Mouse (Mus musculus): ENCODE results near the gene Pum1. TPM values are rescaled to one million over a fixed set of nuclear protein-coding genes. Genes with fewer than 3 reads are reported as not detected.

Pum1 gene
- polyA plus RNA-seq, 1 experiment from 2014 or later, result 70.4 TPM

DNA sequence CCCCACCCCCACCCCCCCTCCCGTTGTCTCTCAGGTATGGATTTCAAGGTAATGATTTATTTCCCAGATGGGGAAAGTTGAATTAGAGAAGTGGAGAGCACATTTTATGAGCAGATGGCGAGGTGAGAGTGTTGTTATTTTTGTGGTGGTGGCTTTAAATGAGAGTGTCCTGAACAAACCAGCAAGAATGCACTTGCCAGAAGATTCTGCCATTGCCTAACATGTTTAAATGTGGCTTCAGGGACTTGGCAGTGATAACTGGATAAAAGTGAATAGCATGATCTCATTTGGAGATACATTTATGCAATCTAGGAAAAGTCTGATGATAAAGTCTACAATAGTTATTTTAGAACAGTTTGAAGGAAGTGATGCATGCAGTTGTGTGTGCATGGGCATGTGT lies 91.7 kb downstream of the Pum1 start:
- Histone ChIP-seq H3K9ac (ENCODE audit: low read depth, low read length) (no peak overlapping the region), H3K9me3 (ENCODE audit: control insufficient read depth, low read length) (no peaks in the 10 kb centered on the region), H3K27ac (replicated peaks; ENCODE audit: low read depth, low read length) (no peak overlapping the region), H3K4me1 (ENCODE audit: control insufficient read depth, insufficient read depth, low read length) (no peaks in the 10 kb centered on the region), H3K36me3 (ENCODE audit: control insufficient read depth, insufficient read depth, low read length) (peaks cover 95% of the 10 kb centered on the region), H3K4me3 (ENCODE audit: low read depth, low read length) (no peak overlapping the region), H3K27me3 (replicated peaks; ENCODE audit: control insufficient read depth, insufficient read depth, low read length) (no peaks in the 10 kb centered on the region), H3K4me2 (ENCODE audit: low read depth, low read length) (no peak overlapping the region)
- ATAC-seq (ENCODE audit: low read depth) (no peak), DNase-seq (ENCODE audit: low spot score) (no peak)
- 72% methylated on average over 2 of the region's 2 CpGs for WGBS

DNA sequence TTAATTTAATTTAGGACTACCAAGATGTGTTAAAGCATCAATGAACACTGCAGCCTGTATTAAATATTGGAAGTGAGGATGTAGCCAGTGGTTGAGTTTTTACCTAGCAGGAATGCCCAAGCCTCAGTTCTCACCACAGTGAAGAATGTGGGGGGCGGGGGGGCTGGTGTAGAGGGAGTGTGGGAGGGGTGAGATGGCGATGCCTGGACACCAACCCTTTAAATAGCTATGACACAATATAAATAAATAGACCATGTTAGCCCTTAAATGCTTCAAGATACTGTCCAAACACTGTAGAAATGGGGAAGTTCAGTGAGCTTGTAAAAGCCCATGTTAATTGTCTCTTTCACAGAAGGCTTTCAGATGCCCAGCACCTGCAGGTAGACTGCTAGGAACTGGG lies 96.8 kb downstream of the Pum1 start:
- no peak overlapping the region for H3K4me2 ChIP-seq (ENCODE audit: low read depth, low read length)
- H3K4me3 ChIP-seq (ENCODE audit: low read depth, low read length), result no peak overlapping the region
- ATAC-seq (ENCODE audit: low read depth), result no peak
- no peaks in the 10 kb centered on the region for H3K9me3 ChIP-seq (ENCODE audit: control insufficient read depth, low read length)
- H3K9ac ChIP-seq (ENCODE audit: low read depth, low read length), result no peak overlapping the region
- H3K27ac ChIP-seq (replicated peaks; ENCODE audit: low read depth, low read length), result no peak overlapping the region
- H3K4me1 ChIP-seq (ENCODE audit: control insufficient read depth, insufficient read depth, low read length), result no peaks in the 10 kb centered on the region
- WGBS, result 89% methylated on average over 2 of the region's 2 CpGs
- H3K36me3 ChIP-seq (ENCODE audit: control insufficient read depth, insufficient read depth, low read length), result peaks cover 93% of the 10 kb centered on the region
- no peaks in the 10 kb centered on the region for H3K27me3 ChIP-seq (replicated peaks; ENCODE audit: control insufficient read depth, insufficient read depth, low read length)
- no peak for DNase-seq (ENCODE audit: low spot score)

DNA sequence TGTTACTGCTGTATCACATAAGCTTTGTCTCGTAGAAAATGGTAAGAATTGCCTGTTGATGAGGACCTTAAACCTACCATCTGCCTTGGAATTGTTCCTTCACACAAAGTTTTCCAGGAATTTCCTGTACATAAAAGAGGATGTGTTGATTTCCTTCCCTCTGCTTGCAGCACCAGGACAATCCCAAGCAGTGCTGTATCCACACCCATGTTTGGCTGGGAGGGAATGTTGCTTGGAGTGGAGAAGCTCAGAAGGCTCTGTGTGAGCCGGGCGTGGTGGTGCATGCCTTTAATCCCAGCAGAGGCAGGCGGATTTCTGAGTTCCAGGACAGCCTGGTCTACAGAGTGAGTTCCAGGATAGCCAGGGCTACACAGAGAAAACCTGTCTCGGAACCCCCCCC lies 98.7 kb downstream of the Pum1 start:
- 75% methylated on average over 5 of the region's 5 CpGs for WGBS
- ATAC-seq (ENCODE audit: low read depth), result no peak
- Histone ChIP-seq H3K27ac (replicated peaks; ENCODE audit: low read depth, low read length) (no peak overlapping the region), H3K9me3 (ENCODE audit: control insufficient read depth, low read length) (no peaks in the 10 kb centered on the region), H3K4me1 (ENCODE audit: control insufficient read depth, insufficient read depth, low read length) (no peaks in the 10 kb centered on the region), H3K27me3 (replicated peaks; ENCODE audit: control insufficient read depth, insufficient read depth, low read length) (no peaks in the 10 kb centered on the region), H3K4me2 (ENCODE audit: low read depth, low read length) (no peak overlapping the region), H3K4me3 (ENCODE audit: low read depth, low read length) (no peak overlapping the region), H3K9ac (ENCODE audit: low read depth, low read length) (no peak overlapping the region), H3K36me3 (ENCODE audit: control insufficient read depth, insufficient read depth, low read length) (peaks cover 96% of the 10 kb centered on the region)
- no peak for DNase-seq (ENCODE audit: low spot score)

- WGBS, result 94% methylated on average over 7 of the region's 7 CpGs
- Histone ChIP-seq H3K36me3 (ENCODE audit: control insufficient read depth, insufficient read depth, low read length) (peaks cover 97% of the 10 kb centered on the region), H3K4me3 (ENCODE audit: low read depth, low read length) (no peak overlapping the region), H3K27ac (replicated peaks; ENCODE audit: low read depth, low read length) (no peak overlapping the region), H3K4me2 (ENCODE audit: low read depth, low read length) (no peak overlapping the region), H3K9me3 (ENCODE audit: control insufficient read depth, low read length) (no peaks in the 10 kb centered on the region), H3K27me3 (replicated peaks; ENCODE audit: control insufficient read depth, insufficient read depth, low read length) (no peaks in the 10 kb centered on the region), H3K4me1 (ENCODE audit: control insufficient read depth, insufficient read depth, low read length) (no peaks in the 10 kb centered on the region), H3K9ac (ENCODE audit: low read depth, low read length) (no peak overlapping the region)
- DNase-seq (ENCODE audit: low spot score) (no peak), ATAC-seq (ENCODE audit: low read depth) (no peak)
Observed at GRCm38 (mm10) chr4:130765399-130766160, 102.5 kb downstream of the Pum1 start.

GRCm38 (mm10) chr4:130766387-130766786 lies 103.3 kb downstream of the Pum1 start:
- no peak for ATAC-seq (ENCODE audit: low read depth)
- H3K9ac ChIP-seq (ENCODE audit: low read depth, low read length), result no peak overlapping the region
- peaks cover 97% of the 10 kb centered on the region for H3K36me3 ChIP-seq (ENCODE audit: control insufficient read depth, insufficient read depth, low read length)
- H3K4me2 ChIP-seq (ENCODE audit: low read depth, low read length), result no peak overlapping the region
- H3K4me3 ChIP-seq (ENCODE audit: low read depth, low read length), result no peak overlapping the region
- no peaks in the 10 kb centered on the region for H3K4me1 ChIP-seq (ENCODE audit: control insufficient read depth, insufficient read depth, low read length)
- no peaks in the 10 kb centered on the region for H3K9me3 ChIP-seq (ENCODE audit: control insufficient read depth, low read length)
- H3K27ac ChIP-seq (replicated peaks; ENCODE audit: low read depth, low read length), result no peak overlapping the region
- DNase-seq (ENCODE audit: low spot score), result no peak
- H3K27me3 ChIP-seq (replicated peaks; ENCODE audit: control insufficient read depth, insufficient read depth, low read length), result no peaks in the 10 kb centered on the region
- 92% methylated on average over 1 of the region's 2 CpGs for WGBS

GRCm38 (mm10) chr4:130766926-130767325 lies 103.8 kb downstream of the Pum1 start:
- Histone ChIP-seq H3K9me3 (ENCODE audit: control insufficient read depth, low read length) (no peaks in the 10 kb centered on the region), H3K27me3 (replicated peaks; ENCODE audit: control insufficient read depth, insufficient read depth, low read length) (no peaks in the 10 kb centered on the region), H3K4me3 (ENCODE audit: low read depth, low read length) (no peak overlapping the region), H3K9ac (ENCODE audit: low read depth, low read length) (no peak overlapping the region), H3K4me2 (ENCODE audit: low read depth, low read length) (no peak overlapping the region), H3K4me1 (ENCODE audit: control insufficient read depth, insufficient read depth, low read length) (no peaks in the 10 kb centered on the region), H3K36me3 (ENCODE audit: control insufficient read depth, insufficient read depth, low read length) (peaks cover 97% of the 10 kb centered on the region), H3K27ac (replicated peaks; ENCODE audit: low read depth, low read length) (no peak overlapping the region)
- no peak for ATAC-seq (ENCODE audit: low read depth)
- 91% methylated on average over 4 of the region's 4 CpGs for WGBS
- no peak for DNase-seq (ENCODE audit: low spot score)

DNA sequence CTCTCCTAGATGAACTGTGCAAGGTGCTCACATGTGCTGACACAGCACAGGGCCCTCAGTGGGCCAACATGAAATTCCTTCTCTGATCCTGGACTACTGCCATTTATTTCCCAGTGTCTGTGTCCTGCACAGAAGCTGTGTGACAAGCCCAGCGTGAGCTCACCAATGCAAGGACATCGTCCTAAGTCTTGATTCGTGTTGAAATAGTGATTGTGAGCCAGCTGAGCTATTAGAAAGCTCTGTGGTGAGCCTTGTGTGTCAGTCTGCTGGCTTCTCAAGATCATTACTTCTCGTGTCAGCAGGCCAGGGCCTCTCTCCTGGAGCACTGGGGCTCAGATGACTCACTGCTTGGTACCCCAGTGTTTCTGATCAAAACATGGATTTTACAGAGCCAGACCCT lies 110.8 kb downstream of the Pum1 start:
- Histone ChIP-seq H3K27ac (replicated peaks; ENCODE audit: low read depth, low read length) (no peak overlapping the region), H3K4me2 (ENCODE audit: low read depth, low read length) (no peak overlapping the region), H3K9ac (ENCODE audit: low read depth, low read length) (no peak overlapping the region), H3K9me3 (ENCODE audit: control insufficient read depth, low read length) (no peaks in the 10 kb centered on the region), H3K27me3 (replicated peaks; ENCODE audit: control insufficient read depth, insufficient read depth, low read length) (no peaks in the 10 kb centered on the region), H3K36me3 (ENCODE audit: control insufficient read depth, insufficient read depth, low read length) (peaks cover 91% of the 10 kb centered on the region), H3K4me3 (ENCODE audit: low read depth, low read length) (no peak overlapping the region), H3K4me1 (ENCODE audit: control insufficient read depth, insufficient read depth, low read length) (no peaks in the 10 kb centered on the region)
- DNase-seq (ENCODE audit: low spot score) (no peak), ATAC-seq (ENCODE audit: low read depth) (no peak)
- WGBS, result 87% methylated on average over 4 of the region's 4 CpGs

- peaks cover 92% of the 10 kb centered on the region for H3K36me3 ChIP-seq (ENCODE audit: control insufficient read depth, insufficient read depth, low read length)
- H3K4me1 ChIP-seq (ENCODE audit: control insufficient read depth, insufficient read depth, low read length), result no peaks in the 10 kb centered on the region
- WGBS, result 85% methylated on average over 4 of the region's 4 CpGs
- no peak overlapping the region for H3K27ac ChIP-seq (replicated peaks; ENCODE audit: low read depth, low read length)
- H3K9ac ChIP-seq (ENCODE audit: low read depth, low read length), result no peak overlapping the region
- no peaks in the 10 kb centered on the region for H3K9me3 ChIP-seq (ENCODE audit: control insufficient read depth, low read length)
- DNase-seq (ENCODE audit: low spot score), result no peak
- no peak for ATAC-seq (ENCODE audit: low read depth)
- no peak overlapping the region for H3K4me2 ChIP-seq (ENCODE audit: low read depth, low read length)
- H3K4me3 ChIP-seq (ENCODE audit: low read depth, low read length), result no peak overlapping the region
- H3K27me3 ChIP-seq (replicated peaks; ENCODE audit: control insufficient read depth, insufficient read depth, low read length), result no peaks in the 10 kb centered on the region
Observed at GRCm38 (mm10) chr4:130774822-130775221, 111.7 kb downstream of the Pum1 start.

DNA sequence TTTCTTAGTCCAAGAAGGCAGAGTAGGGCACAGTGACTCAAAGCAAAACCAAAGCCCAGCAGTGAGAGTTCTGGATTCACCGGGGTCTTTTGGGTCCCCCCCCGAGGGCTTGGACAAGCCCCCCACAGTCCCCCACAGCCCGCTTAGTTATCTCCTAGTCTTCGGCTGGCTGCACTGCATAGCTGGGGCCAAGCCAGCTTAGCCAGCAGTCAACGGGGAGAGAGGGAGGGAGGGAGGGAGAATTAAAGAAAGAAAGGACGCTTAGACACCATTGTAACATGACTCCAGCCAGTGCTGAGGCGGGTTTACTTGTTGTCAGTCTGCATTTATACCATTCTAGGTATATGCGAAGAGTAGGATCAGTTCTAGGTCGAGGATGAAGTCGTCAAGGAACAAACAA lies 114.5 kb downstream of the Pum1 start:
- Histone ChIP-seq H3K4me1 (ENCODE audit: control insufficient read depth, insufficient read depth, low read length) (no peaks in the 10 kb centered on the region), H3K9me3 (ENCODE audit: control insufficient read depth, low read length) (no peaks in the 10 kb centered on the region), H3K4me2 (ENCODE audit: low read depth, low read length) (no peak overlapping the region), H3K27ac (replicated peaks; ENCODE audit: low read depth, low read length) (peak overlapping the region; percentile 40; the same call in 1 of the 2 replicates), H3K36me3 (ENCODE audit: control insufficient read depth, insufficient read depth, low read length) (peaks cover 86% of the 10 kb centered on the region), H3K4me3 (ENCODE audit: low read depth, low read length) (no peak overlapping the region), H3K27me3 (replicated peaks; ENCODE audit: control insufficient read depth, insufficient read depth, low read length) (no peaks in the 10 kb centered on the region), H3K9ac (ENCODE audit: low read depth, low read length) (no peak overlapping the region)
- ATAC-seq (ENCODE audit: low read depth) (peak; percentile 35; the same call in 1 of the 2 replicates), DNase-seq (ENCODE audit: low spot score) (peak; percentile 56)
- 50% methylated on average over 10 of the region's 10 CpGs for WGBS

Measured in embryonic facial prominence, embryonic 14.5 days (tissue).